Mouse (Mus musculus): ENCODE data around the gene Trpm8. TPM values are rescaled to one million over a fixed set of nuclear protein-coding genes. Genes with fewer than 3 reads are reported as not detected.

The Trpm8 gene
- total RNA-seq, 2 experiments from 2014 or later, result 0.12 TPM; not detected in 1

- Histone ChIP-seq H3K4me3 (no peak overlapping the region), H3K27ac (no peak overlapping the region)
- TF ChIP-seq CTCF (conservative IDR thresholded peaks at IDR 0.05), result no peak
- no peak for DNase-seq (ENCODE audit: low spot score in 2 of 2)
Measured at GRCm38 (mm10) chr1:88350761-88351160, 73.3 kb downstream of the Trpm8 start.

GRCm38 (mm10) chr1:88355025-88355424 lies 77.6 kb downstream of the Trpm8 start:
- no peak for TF ChIP-seq CTCF (conservative IDR thresholded peaks at IDR 0.05)
- Histone ChIP-seq H3K4me3 (no peak overlapping the region), H3K27ac (no peak overlapping the region)
- no peak for DNase-seq (ENCODE audit: low spot score in 2 of 2)

- TF ChIP-seq CTCF (conservative IDR thresholded peaks at IDR 0.05), result no peak
- DNase-seq (ENCODE audit: low spot score in 2 of 2), result no peak
- no peak overlapping the region for H3K27ac ChIP-seq
- no peak overlapping the region for H3K4me3 ChIP-seq
Measured at GRCm38 (mm10) chr1:88355681-88356080, 78.2 kb downstream of the Trpm8 start.

GRCm38 (mm10) chr1:88356616-88357015 lies 79.2 kb downstream of the Trpm8 start:
- Histone ChIP-seq H3K27ac (no peak overlapping the region), H3K4me3 (no peak overlapping the region)
- DNase-seq (ENCODE audit: low spot score in 2 of 2), result no peak
- TF ChIP-seq CTCF (conservative IDR thresholded peaks at IDR 0.05), result 0 out of 2 replicates have a peak, but pooled peaks have one; percentile 5

- peak; percentile 47 to 75 for DNase-seq (ENCODE audit: low spot score in 2 of 2)
- peak; percentile 89 for TF ChIP-seq CTCF (conservative IDR thresholded peaks at IDR 0.05)
- Histone ChIP-seq H3K4me3 (no peak overlapping the region), H3K27ac (no peak overlapping the region)
Measured at GRCm38 (mm10) chr1:88357458-88358090, 80.1 kb downstream of the Trpm8 start.

GRCm38 (mm10) chr1:88358102-88358654 lies 80.7 kb downstream of the Trpm8 start:
- no peak for TF ChIP-seq CTCF (conservative IDR thresholded peaks at IDR 0.05)
- no peak overlapping the region for H3K4me3 ChIP-seq
- no peak for DNase-seq (ENCODE audit: low spot score in 2 of 2)
- no peak overlapping the region for H3K27ac ChIP-seq

GRCm38 (mm10) chr1:88361085-88361484 lies 83.6 kb downstream of the Trpm8 start:
- TF ChIP-seq CTCF (conservative IDR thresholded peaks at IDR 0.05), result no peak
- no peak overlapping the region for H3K4me3 ChIP-seq
- H3K27ac ChIP-seq, result no peak overlapping the region
- no peak for DNase-seq (ENCODE audit: low spot score in 2 of 2)

GRCm38 (mm10) chr1:88366881-88367644 lies 89.6 kb downstream of the Trpm8 start:
- no peak for DNase-seq (ENCODE audit: low spot score in 2 of 2)
- TF ChIP-seq CTCF (conservative IDR thresholded peaks at IDR 0.05), result peak; percentile 47
- Histone ChIP-seq H3K27ac (no peak overlapping the region), H3K4me3 (no peak overlapping the region)

- TF ChIP-seq CTCF (conservative IDR thresholded peaks at IDR 0.05), result no peak
- no peak for DNase-seq (ENCODE audit: low spot score in 2 of 2)
- Histone ChIP-seq H3K4me3 (no peak overlapping the region), H3K27ac (no peak overlapping the region)
Measured at GRCm38 (mm10) chr1:88378446-88378845, 101.0 kb downstream of the Trpm8 start.

- Histone ChIP-seq H3K4me3 (no peak overlapping the region), H3K27ac (no peak overlapping the region)
- no peak for DNase-seq (ENCODE audit: low spot score in 2 of 2)
- no peak for TF ChIP-seq CTCF (conservative IDR thresholded peaks at IDR 0.05)
Measured at GRCm38 (mm10) chr1:88391632-88392031, 114.2 kb downstream of the Trpm8 start.

GRCm38 (mm10) chr1:88393321-88393720 lies 115.9 kb downstream of the Trpm8 start:
- TF ChIP-seq CTCF (conservative IDR thresholded peaks at IDR 0.05), result no peak

GRCm38 (mm10) chr1:88403378-88403777 lies 125.9 kb downstream of the Trpm8 start:
- DNase-seq (ENCODE audit: low spot score in 2 of 2), result no peak
- H3K4me3 ChIP-seq, result no peak overlapping the region
- TF ChIP-seq CTCF (conservative IDR thresholded peaks at IDR 0.05), result no peak

More at GRCm38 (mm10) chr1:88393321-88393720, 115.9 kb downstream of the Trpm8 start:
- Histone ChIP-seq H3K27ac (no peak overlapping the region), H3K4me3 (no peak overlapping the region)
- no peak for DNase-seq (ENCODE audit: low spot score in 2 of 2)

GRCm38 (mm10) chr1:88406078-88406806 lies 128.8 kb downstream of the Trpm8 start:
- Histone ChIP-seq H3K4me3 (no peak overlapping the region), H3K27ac (no peak overlapping the region)
- DNase-seq (ENCODE audit: low spot score in 2 of 2), result no peak
- no peak for TF ChIP-seq CTCF (conservative IDR thresholded peaks at IDR 0.05)

More at GRCm38 (mm10) chr1:88403378-88403777, 125.9 kb downstream of the Trpm8 start:
- H3K27ac ChIP-seq, result no peak overlapping the region

Data from layer of hippocampus, adult 2 months (tissue).